Mouse (Mus musculus): ENCODE measurements around the gene Banf2. TPM values are rescaled to one million over a fixed set of nuclear protein-coding genes. Genes with fewer than 3 reads are reported as not detected.

Banf2 gene
- polyA plus RNA-seq, 1 experiment from 2014 or later: not detected

DNA sequence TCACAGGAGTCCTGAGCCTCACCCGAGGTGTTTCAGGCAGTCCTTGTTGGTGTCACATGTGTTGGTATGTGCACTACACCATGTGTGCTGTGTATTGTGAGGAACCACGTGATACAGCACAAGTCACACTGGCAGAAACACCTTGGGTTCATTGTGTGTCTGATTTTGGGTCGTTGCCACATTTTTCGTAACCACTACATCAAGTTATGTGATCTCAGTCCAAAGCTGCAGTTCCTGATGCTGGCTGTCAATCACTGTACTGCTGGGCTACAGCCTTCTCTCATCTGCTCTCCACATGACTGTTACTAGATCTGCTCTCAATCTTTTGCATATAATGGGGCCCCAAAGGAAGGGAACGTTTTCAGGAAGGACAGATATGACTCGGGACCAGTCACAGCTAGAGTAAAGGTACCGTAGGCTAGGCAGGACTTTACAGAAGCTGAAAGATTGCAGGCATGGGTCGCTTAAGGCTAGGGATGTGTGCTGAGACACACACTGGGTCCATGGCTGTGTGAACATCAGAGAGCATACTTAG lies 17.4 kb downstream of the Banf2 start:
- no peaks in the 10 kb centered on the region for H3K36me3 ChIP-seq (ENCODE audit: insufficient read depth)
- H3K9ac ChIP-seq: no peak overlapping the region
- no peak overlapping the region for H3K4me3 ChIP-seq (ENCODE audit: low read depth, low read length)
- no peak for TF ChIP-seq CTCF (IDR thresholded peaks at IDR 0.05; ENCODE audit: low read depth)
- no peaks in the 10 kb centered on the region for H3K9me3 ChIP-seq (ENCODE audit: low read depth, low read length)
- WGBS: 74% methylated on average over 8 of the region's 8 CpGs
- H3K4me2 ChIP-seq: no peak overlapping the region
- H3K27ac ChIP-seq (ENCODE audit: low read depth): no peak overlapping the region
- H3K4me1 ChIP-seq (ENCODE audit: insufficient read depth): no peaks in the 10 kb centered on the region
- ATAC-seq (ENCODE audit: insufficient read depth): no peak
- no peak for DNase-seq
- no peaks in the 10 kb centered on the region for H3K27me3 ChIP-seq (ENCODE audit: insufficient read depth, low read length)

DNA sequence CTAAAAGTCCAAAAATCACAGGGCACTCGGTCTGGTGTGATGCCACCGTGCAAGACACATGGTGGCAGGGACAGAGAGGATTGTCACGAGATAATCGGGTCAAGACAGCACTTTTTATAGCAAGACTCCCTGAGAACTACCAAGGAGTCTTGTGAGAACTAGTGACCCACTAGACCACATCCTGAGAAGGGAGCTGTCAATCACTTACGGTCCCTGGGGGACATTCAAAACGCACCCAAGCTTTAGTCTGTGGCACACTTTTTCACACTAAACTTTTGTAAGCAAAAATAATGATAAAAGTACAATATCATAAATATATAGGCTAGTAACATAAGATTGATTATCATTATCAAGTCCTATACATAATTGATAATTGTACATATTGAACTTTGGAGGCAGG lies 18.0 kb downstream of the Banf2 start:
- Histone ChIP-seq H3K9me3 (ENCODE audit: low read depth, low read length) (no peaks in the 10 kb centered on the region), H3K4me1 (ENCODE audit: insufficient read depth) (no peaks in the 10 kb centered on the region), H3K27ac (ENCODE audit: low read depth) (no peak overlapping the region), H3K27me3 (ENCODE audit: insufficient read depth, low read length) (no peaks in the 10 kb centered on the region), H3K4me3 (ENCODE audit: low read depth, low read length) (no peak overlapping the region), H3K4me2 (no peak overlapping the region), H3K9ac (no peak overlapping the region), H3K36me3 (ENCODE audit: insufficient read depth) (no peaks in the 10 kb centered on the region)
- 85% methylated on average over 6 of the region's 6 CpGs for WGBS
- ATAC-seq (ENCODE audit: insufficient read depth) (no peak), DNase-seq (no peak)
- no peak for TF ChIP-seq CTCF (IDR thresholded peaks at IDR 0.05; ENCODE audit: low read depth)

DNA sequence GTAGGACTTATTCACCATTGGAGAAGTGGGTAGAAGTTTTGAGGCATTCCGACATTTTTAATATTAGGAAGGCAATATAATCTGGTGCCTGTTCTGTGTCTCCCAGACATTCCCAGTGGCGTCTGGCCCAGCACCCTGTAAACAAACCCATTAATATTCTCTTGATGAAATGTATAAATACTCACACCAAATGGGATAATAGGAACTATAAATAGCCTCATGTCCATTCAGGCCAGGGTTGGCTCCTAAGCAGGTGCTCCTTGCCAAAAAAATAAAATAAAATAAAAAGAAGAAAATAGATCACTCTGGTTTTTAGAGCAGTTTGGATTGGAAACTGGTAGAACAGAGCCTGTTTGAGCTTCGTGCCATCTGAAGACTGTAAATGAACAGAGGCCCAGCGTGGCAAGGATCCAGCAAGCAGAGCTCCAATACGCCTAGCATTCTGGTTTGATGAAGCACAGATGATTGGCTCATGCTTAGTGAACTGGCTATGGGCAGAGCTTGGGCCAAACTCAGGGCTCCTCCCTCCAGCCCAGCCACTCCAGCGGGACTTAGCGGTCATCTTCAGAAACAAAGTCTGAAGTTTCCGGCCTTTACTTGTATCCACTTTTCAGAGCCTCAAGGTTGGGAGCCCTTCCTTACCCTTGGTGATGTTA lies 19.7 kb downstream of the Banf2 start:
- Histone ChIP-seq H3K27ac (ENCODE audit: low read depth) (no peak overlapping the region), H3K4me1 (ENCODE audit: insufficient read depth) (no peaks in the 10 kb centered on the region), H3K4me3 (ENCODE audit: low read depth, low read length) (no peak overlapping the region), H3K9ac (no peak overlapping the region), H3K9me3 (ENCODE audit: low read depth, low read length) (no peaks in the 10 kb centered on the region), H3K27me3 (ENCODE audit: insufficient read depth, low read length) (no peaks in the 10 kb centered on the region), H3K36me3 (ENCODE audit: insufficient read depth) (no peaks in the 10 kb centered on the region), H3K4me2 (no peak overlapping the region)
- TF ChIP-seq CTCF (IDR thresholded peaks at IDR 0.05; ENCODE audit: low read depth): no peak
- 83% methylated on average over 8 of the region's 8 CpGs for WGBS
- ATAC-seq (ENCODE audit: insufficient read depth): no peak
- DNase-seq: no peak

DNA sequence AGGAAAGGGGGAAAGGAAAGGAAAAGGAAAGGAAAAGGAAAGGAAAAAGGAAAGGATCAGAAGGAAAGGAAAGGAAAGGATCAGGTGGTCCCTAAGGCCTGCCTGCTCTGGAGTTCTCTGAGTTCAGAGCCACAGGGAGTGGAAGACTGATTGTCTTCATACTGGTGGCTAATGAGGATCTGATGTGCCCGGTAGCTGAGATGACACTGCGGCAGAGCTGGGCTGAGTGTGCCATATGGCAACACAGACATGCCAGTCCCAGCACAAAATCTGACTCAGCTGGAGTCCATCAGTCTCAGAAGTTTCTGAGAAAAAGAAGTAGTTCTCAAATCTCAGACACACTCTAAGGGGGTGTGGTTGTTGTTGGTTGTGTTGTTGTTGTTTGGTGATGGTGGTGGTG lies 24.9 kb downstream of the Banf2 start:
- WGBS: 72% methylated on average over 2 of the region's 2 CpGs
- H3K4me3 ChIP-seq (ENCODE audit: low read depth, low read length): no peak overlapping the region
- no peak for TF ChIP-seq CTCF (IDR thresholded peaks at IDR 0.05; ENCODE audit: low read depth)
- H3K27me3 ChIP-seq (ENCODE audit: insufficient read depth, low read length): no peaks in the 10 kb centered on the region
- no peaks in the 10 kb centered on the region for H3K36me3 ChIP-seq (ENCODE audit: insufficient read depth)
- no peak overlapping the region for H3K4me2 ChIP-seq
- H3K4me1 ChIP-seq (ENCODE audit: insufficient read depth): no peaks in the 10 kb centered on the region
- H3K9me3 ChIP-seq (ENCODE audit: low read depth, low read length): no peaks in the 10 kb centered on the region
- no peak overlapping the region for H3K9ac ChIP-seq
- H3K27ac ChIP-seq (ENCODE audit: low read depth): no peak overlapping the region
- DNase-seq (no peak), ATAC-seq (ENCODE audit: insufficient read depth) (no peak)

DNA sequence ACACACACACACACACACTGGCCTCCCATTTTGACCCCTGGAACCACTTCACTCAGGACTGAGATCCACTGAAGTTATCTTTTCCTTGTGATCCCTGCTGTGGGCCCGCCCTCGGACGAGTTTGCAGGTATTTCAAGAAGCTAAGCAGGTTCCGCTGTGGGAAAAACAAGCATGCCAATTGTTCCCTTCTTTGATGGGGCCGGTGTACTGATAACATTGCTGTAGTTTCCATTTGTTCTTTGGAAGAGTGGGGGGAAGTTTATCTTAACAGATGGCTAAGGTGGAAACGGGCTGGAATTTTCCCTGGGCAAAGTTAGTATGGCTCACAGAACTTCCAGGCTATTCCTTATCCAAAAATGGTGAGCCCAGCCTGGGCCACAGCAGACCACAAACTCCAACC lies 28.8 kb downstream of the Banf2 start:
- Histone ChIP-seq H3K27ac (ENCODE audit: low read depth) (no peak overlapping the region), H3K4me2 (no peak overlapping the region), H3K36me3 (ENCODE audit: insufficient read depth) (no peaks in the 10 kb centered on the region), H3K9ac (no peak overlapping the region), H3K9me3 (ENCODE audit: low read depth, low read length) (no peaks in the 10 kb centered on the region), H3K27me3 (ENCODE audit: insufficient read depth, low read length) (no peaks in the 10 kb centered on the region), H3K4me3 (ENCODE audit: low read depth, low read length) (no peak overlapping the region), H3K4me1 (ENCODE audit: insufficient read depth) (no peaks in the 10 kb centered on the region)
- no peak for DNase-seq
- ATAC-seq (ENCODE audit: insufficient read depth): no peak
- 42% methylated on average over 6 of the region's 6 CpGs for WGBS
- no peak for TF ChIP-seq CTCF (IDR thresholded peaks at IDR 0.05; ENCODE audit: low read depth)

DNA sequence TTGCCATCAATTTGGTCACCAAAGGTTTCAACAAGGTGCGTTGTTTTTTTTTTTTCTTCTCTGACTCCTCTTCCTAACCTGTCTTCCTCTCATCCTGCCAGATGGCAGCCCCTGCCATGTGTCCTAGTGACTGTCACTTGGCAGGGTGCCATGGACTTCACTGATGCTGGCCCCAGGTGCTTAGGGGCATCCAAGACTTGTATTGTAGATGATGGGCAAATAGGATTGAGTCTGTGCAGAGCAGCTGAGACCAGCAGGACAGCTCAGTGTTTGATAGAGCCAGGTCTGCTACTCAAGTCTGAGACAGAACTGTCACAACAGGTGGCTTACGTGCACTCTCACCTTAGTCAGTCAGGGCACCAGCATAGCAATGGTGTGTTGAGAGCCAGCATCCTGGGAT lies 32.6 kb downstream of the Banf2 start:
- no peak overlapping the region for H3K4me2 ChIP-seq
- 93% methylated on average over 2 of the region's 2 CpGs for WGBS
- no peaks in the 10 kb centered on the region for H3K4me1 ChIP-seq (ENCODE audit: insufficient read depth)
- no peak for TF ChIP-seq CTCF (IDR thresholded peaks at IDR 0.05; ENCODE audit: low read depth)
- no peak for DNase-seq
- no peaks in the 10 kb centered on the region for H3K27me3 ChIP-seq (ENCODE audit: insufficient read depth, low read length)
- no peak overlapping the region for H3K4me3 ChIP-seq (ENCODE audit: low read depth, low read length)
- ATAC-seq (ENCODE audit: insufficient read depth): no peak
- no peaks in the 10 kb centered on the region for H3K9me3 ChIP-seq (ENCODE audit: low read depth, low read length)
- no peak overlapping the region for H3K9ac ChIP-seq
- no peak overlapping the region for H3K27ac ChIP-seq (ENCODE audit: low read depth)
- H3K36me3 ChIP-seq (ENCODE audit: insufficient read depth): no peaks in the 10 kb centered on the region

DNA sequence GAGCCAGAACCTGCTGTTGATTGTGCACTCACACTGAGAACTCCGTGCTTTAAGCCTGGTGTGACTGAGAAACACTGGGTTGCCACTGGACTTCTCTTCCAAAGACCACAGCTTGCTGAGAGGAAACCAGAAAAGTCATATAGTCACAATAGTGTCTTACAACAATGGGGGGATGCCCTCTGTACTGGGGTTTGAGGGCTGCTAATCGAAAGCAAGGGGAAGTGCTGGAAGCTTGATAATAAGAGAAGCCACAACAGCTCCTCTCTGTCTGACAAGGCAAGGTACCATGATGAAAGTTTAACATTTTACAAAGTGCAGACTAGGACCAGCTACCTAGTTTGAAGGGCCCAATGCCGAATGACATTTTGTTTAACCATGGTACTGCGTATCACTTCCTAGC lies 36.8 kb downstream of the Banf2 start:
- Histone ChIP-seq H3K27ac (ENCODE audit: low read depth) (no peak overlapping the region), H3K36me3 (ENCODE audit: insufficient read depth) (no peaks in the 10 kb centered on the region), H3K4me2 (no peak overlapping the region), H3K4me1 (ENCODE audit: insufficient read depth) (no peaks in the 10 kb centered on the region), H3K9me3 (ENCODE audit: low read depth, low read length) (no peaks in the 10 kb centered on the region), H3K9ac (no peak overlapping the region), H3K4me3 (ENCODE audit: low read depth, low read length) (no peak overlapping the region), H3K27me3 (ENCODE audit: insufficient read depth, low read length) (no peaks in the 10 kb centered on the region)
- TF ChIP-seq CTCF (IDR thresholded peaks at IDR 0.05; ENCODE audit: low read depth): no peak
- no peak for ATAC-seq (ENCODE audit: insufficient read depth)
- DNase-seq: no peak
- WGBS: 82% methylated on average over 4 of the region's 4 CpGs
